Comparison of ENCODE assay signal across 8 mouse cellular contexts in the genomic region with DNA sequence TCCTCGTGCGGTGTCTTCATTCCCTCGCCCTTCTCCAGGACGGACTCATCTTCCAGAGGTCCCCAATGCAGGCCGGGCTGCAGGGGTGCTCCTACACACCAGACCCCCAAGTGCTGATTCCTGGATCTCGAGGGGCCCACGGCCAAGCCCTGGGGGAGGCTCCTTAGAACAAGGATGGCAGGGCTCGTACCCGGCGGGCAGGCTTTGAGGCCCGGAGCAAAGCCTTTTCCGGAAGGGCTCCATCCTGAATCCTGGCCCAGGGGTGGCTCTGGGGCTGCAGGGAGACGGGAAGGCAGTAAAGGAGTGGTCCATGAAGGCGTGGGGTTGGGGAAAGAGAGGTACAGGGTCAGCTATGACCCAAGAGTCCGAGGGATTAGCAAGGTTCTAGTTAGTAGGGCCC. TPM values are rescaled to one million over a fixed set of nuclear protein-coding genes. Genes with fewer than 3 reads are reported as not detected.
DNase-seq lines count a peak whose midpoint lies in the region; ATAC-seq and TF ChIP-seq lines count a peak whose summit lies in the region.

No protein-coding gene starts in this region.

- peak overlapping the region; percentile 91 for H3ac ChIP-seq in C2C12 (ENCODE audit: control insufficient read depth, insufficient read length, low read depth)

- peak overlapping the region; percentile 84 for H3K4me2 ChIP-seq in embryonic facial prominence, embryonic 14.5 days (ENCODE audit: low read depth, low read length)
- peak overlapping the region; percentile 91 for H3K4me2 ChIP-seq in limb, embryonic 11.5 days (ENCODE audit: low read depth, severe bottlenecking)
- peak overlapping the region; percentile 90 for H3K4me2 ChIP-seq in stomach, embryonic 15.5 days

- H3K27me3 ChIP-seq in C2C12 (ENCODE audit: control insufficient read depth, insufficient read depth, insufficient read length) = no peaks in the 10 kb centered on the region
- no peaks in the 10 kb centered on the region for H3K27me3 ChIP-seq in embryonic facial prominence, embryonic 14.5 days (replicated peaks; ENCODE audit: control insufficient read depth, insufficient read depth, low read length)
- no peaks in the 10 kb centered on the region for H3K27me3 ChIP-seq in limb, embryonic 11.5 days (ENCODE audit: control insufficient read depth, insufficient read depth, low read length)
- H3K27me3 ChIP-seq in stomach, embryonic 15.5 days (replicated peaks) = no peaks in the 10 kb centered on the region

- peaks cover 13% of the 10 kb centered on the region for H3K4me1 ChIP-seq in embryonic facial prominence, embryonic 14.5 days (ENCODE audit: control insufficient read depth, insufficient read depth, low read length)
- peaks cover 10% of the 10 kb centered on the region for H3K4me1 ChIP-seq in limb, embryonic 11.5 days (ENCODE audit: control insufficient read depth, insufficient read depth, low read length)
- peaks cover 12% of the 10 kb centered on the region; the same call in 1 of the 2 replicates for H3K4me1 ChIP-seq in stomach, embryonic 15.5 days

- intact Hi-C loops in gastrocnemius, adult 2 months (cut with DNase I) = no loop called here

- H3K79me3 ChIP-seq in C2C12 (ENCODE audit: low read depth) = peaks cover 30% of the 10 kb centered on the region

- H3K27ac ChIP-seq in gastrocnemius, adult 2 months = peak overlapping the region; percentile 97
- peak overlapping the region; percentile 89 for H3K27ac ChIP-seq in embryonic facial prominence, embryonic 14.5 days (replicated peaks; ENCODE audit: low read depth, low read length)
- H3K27ac ChIP-seq in limb, embryonic 11.5 days (replicated peaks; ENCODE audit: low read depth, low read length) = peak overlapping the region; percentile 77; the same call in 1 of the 2 replicates
- peak overlapping the region; percentile 78 for H3K27ac ChIP-seq in stomach, embryonic 15.5 days

- TF ChIP-seq CTCF in gastrocnemius, adult 2 months (IDR thresholded peaks at IDR 0.05) = no peak
- TF ChIP-seq CTCF in C2C12 (IDR thresholded peaks at IDR 0.05; ENCODE audit: control insufficient read depth, insufficient read depth, insufficient read length) = no peak

- no peak for ATAC-seq in embryonic facial prominence, embryonic 14.5 days (ENCODE audit: low read depth)
- ATAC-seq in limb, embryonic 11.5 days (ENCODE audit: insufficient number of reproducible peaks, low FRiP score, low TSS enrichment, low read depth) = peak; percentile 22; the same call in 1 of the 2 replicates
- ATAC-seq in stomach, embryonic 15.5 days (ENCODE audit: insufficient read depth, low FRiP score, low read depth) = 0 out of 2 replicates have a peak, but pooled peaks have one; percentile 0

- peak overlapping the region; percentile 85 for H3K4me3 ChIP-seq in gastrocnemius, adult 2 months
- H3K4me3 ChIP-seq in C2C12 (ENCODE audit: insufficient read depth, poor library complexity, severe bottlenecking) = peak overlapping the region; percentile 93
- H3K4me3 ChIP-seq in embryonic facial prominence, embryonic 14.5 days (ENCODE audit: low read depth, low read length) = peak overlapping the region; percentile 77
- H3K4me3 ChIP-seq in limb, embryonic 11.5 days (ENCODE audit: low read depth, low read length) = peak overlapping the region; percentile 90
- peak overlapping the region; percentile 79 for H3K4me3 ChIP-seq in stomach, embryonic 15.5 days (replicated peaks)

- DNase-seq in gastrocnemius, adult 2 months = no peak
- no peak for DNase-seq in gastrocnemius, postnatal 25 days
- no peak for DNase-seq in embryonic facial prominence, embryonic 14.5 days (ENCODE audit: low spot score)
- DNase-seq in limb, embryonic 11.5 days (ENCODE audit: low spot score) = no peak
- DNase-seq in adrenal gland, postnatal 10 days = no peak
- DNase-seq in ovary, postnatal 10 days (ENCODE audit: low spot score) = no peak

- WGBS in embryonic facial prominence, embryonic 14.5 days = 3% methylated on average over 15 of the region's 15 CpGs
- WGBS in limb, embryonic 11.5 days = 3% methylated on average over 15 of the region's 15 CpGs
- WGBS in stomach, embryonic 15.5 days = under 1% methylated on average over 15 of the region's 15 CpGs

- H3K9ac ChIP-seq in embryonic facial prominence, embryonic 14.5 days (ENCODE audit: low read depth, low read length) = peak overlapping the region; percentile 86
- peak overlapping the region; percentile 84 for H3K9ac ChIP-seq in limb, embryonic 11.5 days (ENCODE audit: low read length)
- peak overlapping the region; percentile 93 for H3K9ac ChIP-seq in stomach, embryonic 15.5 days

- H3K9me3 ChIP-seq in embryonic facial prominence, embryonic 14.5 days (ENCODE audit: control insufficient read depth, low read length) = no peaks in the 10 kb centered on the region
- H3K9me3 ChIP-seq in limb, embryonic 11.5 days (ENCODE audit: control insufficient read depth, low read length) = no peaks in the 10 kb centered on the region
- H3K9me3 ChIP-seq in stomach, embryonic 15.5 days = no peaks in the 10 kb centered on the region

- peaks cover 83% of the 10 kb centered on the region for H3K79me2 ChIP-seq in C2C12 (ENCODE audit: control insufficient read depth, insufficient read depth)

- H3K36me3 ChIP-seq in C2C12 (ENCODE audit: control insufficient read depth, insufficient read depth) = peaks cover 56% of the 10 kb centered on the region
- peaks cover 48% of the 10 kb centered on the region for H3K36me3 ChIP-seq in embryonic facial prominence, embryonic 14.5 days (ENCODE audit: control insufficient read depth, insufficient read depth, low read length)
- H3K36me3 ChIP-seq in limb, embryonic 11.5 days (ENCODE audit: control insufficient read depth, insufficient read depth, low read length) = peaks cover 33% of the 10 kb centered on the region
- H3K36me3 ChIP-seq in stomach, embryonic 15.5 days = peaks cover 39% of the 10 kb centered on the region

TF ChIP-seq in C2C12, 6 proteins besides CTCF, POLR2A, EP300 and RAD21:
- TF ChIP-seq FOSL1 (IDR thresholded peaks at IDR 0.05; ENCODE audit: insufficient read depth, low read length, poor library complexity, severe bottlenecking) (no peak), MAX (IDR thresholded peaks at IDR 0.05) (no peak), MYOD1 (IDR thresholded peaks at IDR 0.05; ENCODE audit: control insufficient read depth, insufficient read length, low read depth) (no peak), CEBPB (IDR thresholded peaks at IDR 0.05; ENCODE audit: low read depth) (no peak), USF1 (IDR thresholded peaks at IDR 0.05; ENCODE audit: low read depth) (no peak), MYOG (IDR thresholded peaks at IDR 0.05; ENCODE audit: control insufficient read depth, extremely low read depth, insufficient read length) (no peak)

RNA-seq across cellular contexts. Expression of a gene that starts 0.4 kb away (rescaled TPM):
- 1 to 10 TPM; 2.5 to 3.1 TPM for total RNA-seq in gastrocnemius, adult 2 months (2021)
- total RNA-seq in gastrocnemius, postnatal 25 days (2021) = 1 to 10 TPM; 2.2 to 3.7 TPM
- 7.4 TPM for polyA plus RNA-seq in C2C12 (2012; fragmentation: generic; extraction: Trizol)
- polyA plus RNA-seq in embryonic facial prominence, embryonic 14.5 days (2014; fragmentation: Nextera tagmentation; extraction: Ambion mirVana) = 4.0 and 5.0 TPM in 2 replicates
- polyA plus RNA-seq in limb, embryonic 11.5 days (2014; fragmentation: Nextera tagmentation; extraction: Ambion mirVana) = 7.1 and 7.4 TPM in 2 replicates
- polyA plus RNA-seq in stomach, embryonic 15.5 days (2015; fragmentation: Nextera tagmentation; extraction: Ambion mirVana) = 9.2 and 9.7 TPM in 2 replicates
- 10 to 100 TPM; 13.2 to 16.9 TPM for total RNA-seq in adrenal gland, postnatal 10 days (2021)

RNA-seq across cellular contexts. Expression of a gene that starts 0.5 kb away (rescaled TPM):
- total RNA-seq in gastrocnemius, adult 2 months (2021) = 1 to 10 TPM; 5.0 to 8.2 TPM
- 1 to 10 TPM; 7.6 to 9.7 TPM for total RNA-seq in gastrocnemius, postnatal 25 days (2021)
- polyA plus RNA-seq in C2C12 (2012; fragmentation: generic; extraction: Trizol) = 71.7 TPM
- 117 and 120 TPM in 2 replicates for polyA plus RNA-seq in embryonic facial prominence, embryonic 14.5 days (2014; fragmentation: Nextera tagmentation; extraction: Ambion mirVana)
- polyA plus RNA-seq in limb, embryonic 11.5 days (2014; fragmentation: Nextera tagmentation; extraction: Ambion mirVana) = 68.1 and 79.5 TPM in 2 replicates
- polyA plus RNA-seq in stomach, embryonic 15.5 days (2015; fragmentation: Nextera tagmentation; extraction: Ambion mirVana) = 115 and 144 TPM in 2 replicates
- total RNA-seq in adrenal gland, postnatal 10 days (2021) = 10 to 100 TPM; 53.8 to 70.9 TPM

RNA-seq across cellular contexts. Expression of a gene that starts 12.9 kb away (rescaled TPM):
- total RNA-seq in gastrocnemius, adult 2 months (2021) = under 1 TPM; 0.11 to 0.13 TPM
- total RNA-seq in gastrocnemius, postnatal 25 days (2021) = under 1 TPM in 1 of 2 experiments, not detected in 1; 0.26 TPM
- 0.04 TPM for polyA plus RNA-seq in C2C12 (2012; fragmentation: generic; extraction: Trizol)
- polyA plus RNA-seq in embryonic facial prominence, embryonic 14.5 days (2014; fragmentation: Nextera tagmentation; extraction: Ambion mirVana) = 2.0 and 2.1 TPM in 2 replicates
- 0.09 and 0.24 TPM in 2 replicates for polyA plus RNA-seq in limb, embryonic 11.5 days (2014; fragmentation: Nextera tagmentation; extraction: Ambion mirVana)
- 7.2 and 19.4 TPM in 2 replicates for polyA plus RNA-seq in stomach, embryonic 15.5 days (2015; fragmentation: Nextera tagmentation; extraction: Ambion mirVana)
- 100 to 1,000 TPM; 156 to 377 TPM for total RNA-seq in adrenal gland, postnatal 10 days (2021)
